Mouse (Mus musculus) testis, adult 2 months (tissue): ENCODE data around the gene Kif9.

Source experiments
- CTCF ChIP-seq: fragments of 200-500 bp; IDR thresholded peaks from 2 replicates; pipeline ENCODE4 v1.5.1; 2012; ENCODE audit warnings: low read depth, mild to moderate bottlenecking, inconsistent platforms, low read length, moderate library complexity; ENCODE audit not compliant: control insufficient read depth, insufficient read depth, insufficient replicate concordance
- POLR2A ChIP-seq: fragments of 200-500 bp; IDR thresholded peaks from 2 replicates; pipeline ENCODE4 v1.6.1; 2012; ENCODE audit warnings: low read depth, mild to moderate bottlenecking, inconsistent platforms, low read length, moderate library complexity; ENCODE audit not compliant: control insufficient read depth

DNA sequence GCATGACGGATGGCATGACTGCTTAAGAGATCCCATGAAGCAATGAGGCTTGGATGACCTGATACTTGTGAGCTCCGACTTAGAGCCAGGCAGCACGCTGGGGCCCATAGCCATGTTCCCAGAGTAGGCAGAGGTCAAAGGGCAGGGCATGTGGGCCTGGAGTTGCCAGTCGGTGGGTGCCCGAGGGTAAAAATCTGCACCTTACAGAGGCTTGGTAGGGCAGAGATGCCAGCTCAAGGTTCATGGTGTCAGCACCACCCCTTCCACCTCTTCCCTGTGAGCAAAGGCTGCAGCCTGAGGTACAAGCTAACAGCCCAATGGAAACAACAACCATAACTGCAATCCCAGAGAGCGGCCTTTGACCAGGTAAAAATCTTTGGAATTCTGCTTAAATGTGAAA lies 11.4 kb upstream of the Kif9 start:
- no peak for TF ChIP-seq CTCF
- TF ChIP-seq POLR2A, result no peak
